Mouse (Mus musculus): ENCODE results near the gene Kremen2.

GRCm38 (mm10) chr17:23771284-23772218, 25.9 kb upstream of the Kremen2 start, which contains the start of gene Flywch1:
- TF ChIP-seq CTCF (IDR thresholded peaks at IDR 0.05; ENCODE audit: insufficient read depth, low read length) (no peak), POLR2A (IDR thresholded peaks at IDR 0.05; ENCODE audit: borderline replicate concordance, extremely low read depth, low read depth, low read length) (0 out of 2 replicates have a peak, but pooled peaks have one; percentile 27)
